Mouse (Mus musculus) monocyte, adult 2 months (primary cell): ENCODE results near the gene Cdk2.
"Not testable (repeated sequence)": the region's sequence is repeated elsewhere in the genome, so short reads cannot be mapped to it uniquely, and the experiment has no call there.

ENCODE experiments used
- DNase-seq, 2 experiments: peaks; one replicate each; pipeline ENCODE4 v3.0.0; 2022; ENCODE audit warnings: low spot score in 2 of 2, low read depth in 1 of 2

Gene Cdk2

DNA sequence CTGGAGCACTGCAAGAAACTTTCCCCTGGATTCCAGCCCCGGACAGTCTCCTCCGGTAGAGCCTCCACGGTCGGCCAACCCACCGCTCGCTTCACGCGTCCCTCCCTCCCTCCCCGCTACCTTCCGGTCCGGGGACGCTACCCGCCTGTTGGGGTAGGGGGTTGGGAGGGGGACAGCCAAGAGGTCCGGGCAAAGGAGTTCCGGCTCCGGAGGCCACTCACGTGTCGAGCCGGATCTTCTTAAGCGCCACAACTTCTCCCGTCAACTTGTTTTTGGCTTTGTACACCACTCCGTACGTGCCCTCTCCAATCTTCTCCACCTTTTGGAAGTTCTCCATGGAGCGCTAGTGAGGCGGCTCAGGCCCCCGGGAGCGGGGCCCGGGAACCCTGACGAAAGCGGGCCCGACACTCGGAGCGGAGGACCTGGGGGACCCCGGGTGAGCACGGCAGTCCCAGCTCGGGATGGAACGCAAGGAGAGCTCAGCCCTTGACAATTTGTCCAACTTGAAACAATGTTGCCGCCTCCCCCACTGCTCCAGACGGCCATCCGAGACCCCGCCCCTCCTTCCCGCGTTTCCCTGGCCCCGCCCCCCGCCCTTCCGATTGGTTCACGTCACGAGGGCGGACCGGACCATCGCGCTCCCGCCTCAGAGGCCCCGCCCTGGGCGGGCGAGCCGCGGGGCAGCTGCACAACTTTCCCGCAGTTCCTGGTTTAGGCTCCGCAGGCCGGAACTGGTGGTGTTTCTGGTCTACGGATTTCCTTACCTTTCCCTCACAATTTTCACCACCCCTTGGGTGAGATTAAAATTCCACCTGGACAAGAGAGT lies at the start of gene Cdk2:
Cdk2 (minus strand) TSS at position 541 of the 826 bp plus-strand sequence.
- DNase-seq: peak; percentile 71 to 82

GRCm38 (mm10) chr10:128748252-128748864 lies 43.5 kb upstream of the Cdk2 start:
- no peak for DNase-seq

DNA sequence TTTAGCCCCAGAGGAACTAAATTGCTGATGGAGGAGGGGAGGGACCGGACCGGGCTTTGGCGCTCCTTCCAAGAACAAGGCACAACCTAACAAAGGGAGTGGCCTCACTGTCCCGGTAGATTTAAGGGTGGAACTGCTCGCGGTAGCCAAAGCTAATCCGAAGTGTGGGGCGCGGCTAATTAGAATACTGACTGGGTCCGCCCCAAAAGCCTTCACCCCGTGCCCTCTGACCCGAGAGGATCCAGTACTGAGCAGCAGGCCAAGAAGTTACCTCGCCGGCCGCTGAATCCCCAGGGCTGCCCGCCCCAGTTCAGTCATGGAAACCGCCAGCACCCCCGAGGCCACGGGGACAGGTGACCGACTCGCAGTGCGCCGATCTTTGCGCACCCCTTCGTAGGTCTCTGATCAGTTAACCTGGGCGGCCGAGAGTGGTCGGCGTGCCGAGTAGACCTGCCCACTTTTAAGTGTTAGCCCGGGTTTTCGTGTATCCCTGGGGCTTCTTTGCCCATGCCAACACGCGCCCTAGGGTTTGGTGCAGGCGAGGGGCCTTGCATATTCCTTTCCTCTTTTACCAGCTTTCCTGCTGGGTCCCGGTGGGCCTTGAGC lies 42.9 kb upstream of the Cdk2 start, which contains the start of gene Pym1:
Pym1 (plus strand) TSS at position 244 of the 606 bp plus-strand sequence.
- peak; percentile 54 to 66 for DNase-seq

DNA sequence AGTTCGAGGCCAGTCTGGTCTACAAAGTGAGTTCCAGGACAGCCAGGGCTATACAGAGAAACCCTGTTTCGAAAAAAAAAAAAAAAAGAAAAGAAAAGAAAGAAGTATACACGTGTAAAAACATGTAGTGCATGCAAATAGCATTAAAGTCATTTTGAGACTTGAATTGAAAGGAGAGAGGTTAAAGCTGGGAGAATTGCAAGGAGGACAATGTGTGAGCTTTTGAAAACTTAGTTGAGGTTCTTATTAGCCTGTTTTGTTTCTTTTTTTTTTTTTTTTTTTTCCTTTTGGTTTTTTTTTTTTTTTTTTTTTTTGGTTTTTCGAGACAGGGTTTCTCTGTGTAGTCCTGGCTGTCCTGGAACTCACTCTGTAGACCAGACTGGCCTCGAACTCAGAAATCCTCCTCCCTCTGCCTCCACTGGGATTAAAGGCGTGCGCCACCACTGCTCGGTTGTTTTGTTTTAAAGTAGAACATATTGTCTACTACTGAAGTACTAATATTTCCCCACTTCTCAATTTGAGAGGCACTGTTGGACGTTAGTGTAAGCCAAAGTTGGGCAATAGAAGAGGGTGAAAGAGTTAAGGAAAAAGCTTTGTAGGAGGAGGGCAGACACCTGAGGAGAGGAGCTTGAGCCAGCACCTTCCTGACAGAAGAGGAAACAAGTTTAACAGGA lies 42.3 kb upstream of the Cdk2 start:
- no peak for DNase-seq

- DNase-seq: no peak
Observed at GRCm38 (mm10) chr10:128745946-128746613, 41.2 kb upstream of the Cdk2 start.

DNA sequence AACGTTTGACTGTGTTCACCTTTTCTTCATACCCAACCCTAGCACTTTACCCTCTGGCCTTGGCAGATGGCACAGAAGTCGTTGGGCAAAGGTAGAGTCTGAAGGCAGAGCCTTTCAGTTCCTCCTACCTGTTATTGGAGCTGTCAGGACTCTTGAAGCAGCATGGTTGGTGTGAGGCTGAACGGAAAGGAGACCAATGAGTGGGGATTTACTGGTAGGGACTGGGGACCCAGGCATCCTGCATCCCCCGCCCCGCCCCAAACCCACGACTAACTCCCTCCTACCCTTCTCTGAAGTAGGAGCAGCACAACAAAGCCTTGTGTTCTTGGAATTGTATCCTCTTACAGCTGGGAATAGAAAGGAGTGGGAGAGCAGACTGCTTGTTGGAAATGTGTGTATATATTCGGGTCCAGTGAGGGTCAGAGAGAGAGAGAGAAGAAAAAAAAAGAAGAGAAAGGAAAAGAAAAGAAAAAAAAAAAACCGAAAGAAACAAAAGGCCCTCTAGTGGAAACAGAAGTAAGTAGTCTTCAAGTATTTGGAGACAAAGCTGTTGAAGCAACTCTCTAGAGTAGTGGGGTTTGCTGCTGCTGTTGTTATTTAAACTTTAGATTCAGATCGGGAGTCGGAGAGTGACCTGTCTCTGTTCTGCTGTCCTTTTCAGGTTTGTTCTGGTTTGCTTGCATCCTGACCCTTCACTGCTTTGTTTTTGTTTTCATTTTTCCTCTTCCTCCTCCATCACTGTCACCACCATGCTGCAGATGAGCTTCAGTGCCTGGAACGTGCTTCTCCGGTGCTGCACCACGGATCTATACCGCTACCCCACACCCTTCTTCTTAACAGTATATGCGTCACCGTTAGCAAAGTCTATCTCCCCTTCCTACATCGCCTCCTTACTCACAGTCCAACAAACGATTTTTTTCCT lies 40.1 kb upstream of the Cdk2 start, which contains the start of gene Dgka:
Dgka (minus strand) TSS at position 176 of the 922 bp plus-strand sequence.
- DNase-seq: no peak

DNA sequence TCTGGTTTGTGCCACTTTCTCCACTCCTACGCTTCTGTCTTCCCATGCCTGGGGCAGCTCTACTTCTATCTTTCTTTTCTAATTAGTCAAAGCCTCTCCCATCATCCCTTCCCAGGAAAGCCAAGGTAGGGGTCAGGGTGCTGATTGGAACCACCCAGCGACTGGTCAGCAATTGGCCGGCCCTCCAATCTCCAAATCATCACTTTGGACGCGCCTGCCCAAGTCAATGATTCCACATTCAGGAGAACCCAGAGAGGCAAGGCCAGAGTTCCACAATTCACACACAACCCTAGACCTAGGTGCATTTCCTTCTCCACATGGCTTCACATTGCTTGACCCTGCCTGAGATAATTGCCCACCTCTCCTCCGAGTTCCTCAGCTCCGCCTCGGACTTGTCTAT lies 39.4 kb upstream of the Cdk2 start:
- DNase-seq: no peak

GRCm38 (mm10) chr10:128743791-128744191 lies 39.0 kb upstream of the Cdk2 start:
- peak in 1 of 2 experiments; percentile 9 for DNase-seq

DNA sequence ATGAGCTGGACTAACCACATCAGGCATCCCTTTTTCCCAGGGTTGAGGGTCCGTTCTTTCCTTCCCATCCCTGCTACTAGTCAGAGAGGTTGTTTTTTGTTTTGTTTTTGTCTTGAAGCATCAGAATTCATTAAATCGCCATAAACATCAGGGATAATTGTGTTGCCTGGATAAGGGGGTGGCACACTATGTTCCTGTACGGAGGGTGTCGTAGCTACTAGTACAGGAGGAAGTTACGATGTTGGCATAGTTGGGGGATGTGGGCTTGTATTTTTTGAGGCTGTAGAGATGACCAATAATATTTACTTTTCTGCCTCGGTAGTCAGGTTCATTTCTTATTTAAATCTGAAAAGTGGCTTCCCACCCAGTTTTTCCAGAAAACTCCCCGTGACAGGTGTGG lies 38.4 kb upstream of the Cdk2 start:
- no peak for DNase-seq

DNA sequence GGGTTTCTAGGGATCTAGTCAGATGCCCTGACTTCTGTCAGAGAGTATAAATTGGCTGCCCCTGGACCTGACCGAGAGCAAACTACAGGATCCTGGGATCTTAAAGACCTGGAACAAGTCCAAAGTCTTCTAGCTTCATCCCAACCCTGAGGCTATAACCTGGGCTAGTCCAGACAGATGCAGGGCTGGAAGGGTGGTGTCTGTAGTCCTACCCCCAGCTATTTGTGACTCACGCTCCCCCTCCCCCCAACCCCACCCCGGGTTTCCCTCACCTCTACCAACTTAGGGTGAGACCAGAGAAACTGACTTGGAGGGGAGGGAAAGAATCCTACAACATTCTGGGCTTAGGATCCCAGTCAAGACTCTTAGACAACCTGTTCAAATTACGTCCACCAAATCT lies 37.8 kb upstream of the Cdk2 start:
- DNase-seq: no peak

- no peak for DNase-seq
Observed at GRCm38 (mm10) chr10:128740296-128740695, 35.5 kb upstream of the Cdk2 start.

DNA sequence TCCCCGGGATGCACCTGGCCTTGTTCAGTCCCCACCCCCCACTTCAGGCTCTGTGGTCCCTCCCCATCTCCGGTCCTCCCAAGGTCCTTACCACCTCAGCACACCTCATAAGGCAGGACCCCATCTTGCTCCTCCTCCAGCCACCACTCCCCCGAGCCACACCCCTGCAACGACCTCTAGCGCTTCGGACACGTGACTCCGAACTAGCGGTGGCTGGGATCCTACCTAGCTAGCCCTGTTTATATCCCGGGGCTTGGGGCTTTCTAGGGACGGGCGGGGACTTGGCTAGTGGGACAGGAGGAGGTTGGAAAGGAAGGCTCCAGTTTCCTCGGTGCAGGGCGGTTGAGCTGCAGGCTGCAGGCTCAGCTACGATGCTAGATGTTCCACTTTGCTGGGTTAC lies 32.6 kb upstream of the Cdk2 start:
- DNase-seq: no peak

DNA sequence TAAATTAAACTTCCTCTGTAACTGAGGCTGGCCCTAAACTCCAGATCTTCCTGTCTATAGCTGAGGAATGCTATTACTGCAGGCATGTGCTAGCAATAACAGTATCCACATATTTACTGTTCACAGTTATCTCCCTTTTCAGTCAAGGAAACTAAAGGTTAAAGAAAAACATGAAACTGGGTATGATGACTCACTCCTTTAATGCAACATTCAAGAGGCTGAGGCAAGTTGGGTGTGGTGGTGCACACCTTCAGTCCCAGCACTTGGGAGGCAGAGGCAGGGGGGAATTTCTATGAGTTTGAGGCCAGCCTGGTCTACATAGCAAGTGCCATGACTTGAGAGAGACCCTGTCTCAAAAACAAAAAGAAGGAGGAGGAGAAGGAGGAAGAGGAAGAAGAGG lies 27.2 kb upstream of the Cdk2 start:
- no peak for DNase-seq

DNA sequence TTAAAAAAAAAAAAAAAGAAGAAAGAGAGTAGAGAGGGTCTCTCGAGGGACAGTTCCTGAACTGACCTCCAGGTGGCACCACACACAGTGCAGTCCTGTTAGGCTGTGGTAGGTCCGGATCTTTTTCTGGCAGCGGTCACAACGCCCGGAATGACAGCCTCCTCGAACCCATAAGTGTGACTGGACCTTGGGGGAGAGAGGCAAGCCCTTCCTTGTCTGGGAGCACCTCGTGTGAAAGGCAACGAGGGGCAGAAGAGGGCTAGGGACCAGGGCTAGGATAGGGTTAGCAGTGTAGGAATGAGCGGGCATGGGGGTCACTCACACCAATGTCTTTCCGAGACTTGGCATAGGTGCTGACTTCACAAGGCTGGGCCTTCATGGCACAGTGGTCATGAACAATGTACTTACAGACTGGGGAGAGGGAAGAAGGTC lies 26.2 kb upstream of the Cdk2 start:
- DNase-seq: peak in 1 of 2 experiments; percentile 46

DNA sequence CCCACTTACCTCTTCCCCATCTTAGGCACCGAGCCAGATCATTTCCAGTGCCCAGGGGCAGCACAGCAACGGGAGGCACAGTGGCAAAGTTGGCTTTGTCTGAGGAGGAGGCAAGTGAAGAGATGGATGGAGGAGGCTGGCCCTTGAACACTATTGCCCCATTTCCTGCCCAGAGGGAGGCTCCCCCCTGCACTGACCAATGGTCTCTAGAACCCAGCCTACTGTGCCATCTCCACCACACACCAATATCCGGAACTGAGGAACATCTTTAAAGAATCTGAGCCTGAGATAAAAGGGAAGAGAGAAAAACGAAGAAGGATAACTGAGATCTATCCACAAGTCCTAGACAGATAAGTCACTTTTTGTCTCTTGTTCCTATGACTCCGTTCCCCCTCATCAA lies 23.2 kb upstream of the Cdk2 start:
- DNase-seq: no peak

GRCm38 (mm10) chr10:128725466-128725865 lies 20.6 kb upstream of the Cdk2 start:
- not testable (repeated sequence) for DNase-seq

- peak in 1 of 2 experiments; percentile 35 for DNase-seq
Observed at GRCm38 (mm10) chr10:128715559-128716537, 11.0 kb upstream of the Cdk2 start.

- DNase-seq: not testable (repeated sequence)
Observed at GRCm38 (mm10) chr10:128711318-128711717, 6.5 kb upstream of the Cdk2 start.

GRCm38 (mm10) chr10:128705317-128705693 lies 474 bp upstream of the Cdk2 start:
- DNase-seq: no peak
